Mouse (Mus musculus): ENCODE results near the gene Tomm40.
"Not testable (repeated sequence)": the region's sequence is repeated elsewhere in the genome, so short reads cannot be mapped to it uniquely, and the experiment has no call there.

The Tomm40 gene

DNA sequence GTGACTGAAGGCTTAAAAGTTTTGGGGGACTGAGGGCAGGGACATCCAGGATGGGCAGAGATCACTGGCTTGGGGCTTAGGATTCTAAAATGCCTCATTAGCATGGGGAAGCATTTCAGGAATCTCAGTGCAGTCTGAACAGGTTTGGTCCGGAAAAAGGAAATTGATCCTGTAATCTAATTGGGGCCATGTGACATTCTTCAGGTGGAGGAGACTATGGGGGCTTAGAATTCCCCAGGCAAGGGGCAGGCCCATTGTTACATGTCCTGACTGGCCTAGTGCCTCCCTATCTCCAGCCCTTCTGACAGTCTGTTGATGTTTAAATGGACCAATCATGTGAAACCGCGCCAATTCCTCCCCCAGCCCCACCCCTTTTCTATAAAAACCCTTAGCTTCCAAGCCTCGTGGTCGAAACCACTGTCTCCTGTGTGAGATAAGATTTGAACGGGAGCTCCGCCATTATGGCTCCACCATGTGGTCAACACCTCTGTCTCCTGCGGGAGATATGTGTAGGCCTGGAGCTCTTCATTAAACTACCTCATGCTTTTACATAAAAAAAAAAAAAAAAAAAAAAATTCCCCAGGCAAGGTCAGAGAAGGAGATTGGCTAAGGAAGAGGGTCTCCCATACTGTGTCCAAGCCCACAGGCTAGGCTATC, 28.2 kb downstream of the Tomm40 start:
- DNase-seq (ENCODE audit: low read depth, low spot score), result not testable (repeated sequence)

DNA sequence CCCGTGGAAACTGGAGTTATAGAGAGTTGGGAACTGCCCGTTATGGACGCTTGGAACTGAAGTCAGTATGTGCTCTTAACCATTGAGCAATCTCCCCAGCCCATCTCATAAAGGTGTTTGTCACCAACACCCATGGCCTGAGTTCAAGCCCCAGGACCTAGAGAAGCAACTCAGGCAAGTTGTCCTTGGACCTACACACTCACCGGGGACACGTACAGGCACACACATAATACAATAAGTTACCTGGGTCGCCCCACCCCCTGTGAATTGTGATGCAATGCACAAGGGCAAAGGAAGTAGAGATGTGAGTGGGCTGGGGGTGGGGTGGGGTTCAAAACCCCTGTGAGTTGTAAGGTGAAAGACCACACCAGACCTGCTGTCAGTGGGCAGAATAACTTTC, 28.7 kb downstream of the Tomm40 start:
- no peak for DNase-seq (ENCODE audit: low read depth, low spot score)

DNA sequence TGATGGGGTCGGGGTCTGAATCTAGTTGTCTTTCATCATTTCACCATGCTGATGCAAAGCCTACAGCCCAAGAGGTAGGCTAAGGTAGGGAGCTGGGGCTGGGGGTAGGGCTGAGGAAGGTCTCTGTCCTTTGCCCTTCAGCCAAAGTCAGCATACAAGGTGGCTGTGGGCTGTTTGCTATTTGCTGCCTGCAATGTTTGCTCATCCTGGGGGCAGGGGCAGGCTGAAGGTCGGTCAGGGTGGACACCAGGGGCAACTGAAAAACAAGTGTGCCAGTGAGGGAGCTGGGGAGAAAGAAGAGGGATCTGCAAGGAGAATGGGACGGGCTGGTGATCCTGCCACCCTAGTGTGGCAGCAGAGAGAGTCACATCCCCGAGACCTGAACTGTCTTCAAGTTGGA, 29.9 kb downstream of the Tomm40 start:
- no peak for DNase-seq (ENCODE audit: low read depth, low spot score)

DNA sequence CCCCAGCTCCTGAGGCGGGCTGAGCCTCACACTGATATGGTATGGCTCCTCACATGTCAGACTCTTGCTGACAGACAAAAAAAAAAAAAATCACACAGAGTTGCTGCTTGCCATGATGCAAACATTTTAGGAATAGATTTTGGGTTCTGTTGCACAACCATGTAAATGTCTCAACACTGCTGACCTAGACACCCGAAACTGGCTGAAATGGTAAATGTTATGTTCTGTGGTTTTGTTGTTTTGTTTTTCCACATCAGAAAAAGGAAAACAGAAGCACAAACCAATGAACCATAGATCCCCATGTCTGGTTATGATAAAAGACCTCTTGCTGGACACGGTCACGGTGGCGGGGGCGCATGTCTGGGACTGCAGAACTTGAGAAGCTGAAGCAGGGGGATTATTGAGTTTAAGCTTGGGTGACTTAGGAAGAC, 31.5 kb downstream of the Tomm40 start:
- DNase-seq (ENCODE audit: low read depth, low spot score), result no peak

DNA sequence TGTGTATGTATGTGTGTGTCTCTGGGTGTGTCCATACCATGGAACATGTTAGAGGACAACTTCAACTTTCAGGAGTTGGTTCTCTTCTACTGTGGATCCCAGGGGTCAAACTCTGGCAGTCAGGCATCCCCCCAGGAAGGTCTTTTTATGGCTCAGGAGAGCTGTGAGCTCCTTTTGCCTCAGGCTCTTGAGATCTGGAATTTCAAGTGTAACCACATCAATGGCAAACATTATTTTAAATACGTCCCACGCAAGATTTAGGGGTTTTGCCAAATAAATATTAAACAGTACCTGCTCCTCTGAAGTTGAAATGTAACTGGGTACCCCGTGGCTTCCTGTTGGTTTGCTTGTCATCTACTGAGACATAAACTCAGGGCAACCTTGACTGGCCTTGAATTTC, 32.3 kb downstream of the Tomm40 start:
- no peak for DNase-seq (ENCODE audit: low read depth, low spot score)

DNA sequence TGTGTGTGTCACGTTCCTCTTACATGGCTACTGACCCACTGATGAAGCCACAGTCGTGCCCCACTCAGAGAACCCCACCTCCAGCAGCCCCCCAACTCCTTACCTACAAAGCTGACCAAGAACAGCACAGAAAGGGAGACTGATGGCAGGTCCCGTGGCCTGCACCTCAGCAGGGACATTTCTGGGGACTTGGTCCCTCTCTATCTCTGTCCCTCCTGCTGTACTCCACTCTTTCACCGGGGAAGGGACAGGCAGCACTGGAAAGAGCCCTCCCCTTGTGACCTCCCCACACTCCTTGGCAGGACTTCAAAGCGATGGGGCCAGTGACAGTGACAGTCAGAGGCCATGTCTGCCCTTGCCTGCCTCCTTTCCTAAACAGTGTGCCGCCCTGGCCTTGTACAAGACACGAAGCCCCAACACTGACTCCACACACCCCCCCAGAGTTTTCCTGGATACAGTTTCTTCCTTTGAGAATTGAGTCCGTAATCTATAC, 34.0 kb downstream of the Tomm40 start, which contains the start of the genes Gm44805 and Apoc4:
TSS of gene Gm44805 (minus strand) at position 222 of the 493 bp plus-strand sequence.
TSS of gene Apoc4 (minus strand) at position 278 of the 493 bp plus-strand sequence.
- DNase-seq (ENCODE audit: low read depth, low spot score), result no peak

DNA sequence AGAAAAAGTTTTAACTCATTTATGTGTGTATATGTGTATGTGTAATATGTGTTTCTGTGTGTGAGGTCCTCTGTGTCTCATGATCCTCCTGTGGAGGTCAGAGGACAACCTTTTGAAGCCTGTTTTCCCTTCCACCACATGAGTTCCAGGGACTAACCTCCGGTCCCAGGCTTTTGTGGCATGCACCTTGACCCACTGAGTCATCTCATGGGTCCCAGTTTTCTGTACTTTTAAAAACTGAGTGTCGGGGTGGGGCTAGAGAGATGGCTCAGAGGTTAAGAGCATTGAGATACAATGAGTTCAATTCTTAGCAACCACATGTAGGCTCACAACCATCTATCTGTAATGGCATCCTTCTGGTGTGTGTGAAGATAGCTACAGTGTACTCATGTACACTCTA, 34.5 kb downstream of the Tomm40 start:
- no peak for DNase-seq (ENCODE audit: low read depth, low spot score)

DNA sequence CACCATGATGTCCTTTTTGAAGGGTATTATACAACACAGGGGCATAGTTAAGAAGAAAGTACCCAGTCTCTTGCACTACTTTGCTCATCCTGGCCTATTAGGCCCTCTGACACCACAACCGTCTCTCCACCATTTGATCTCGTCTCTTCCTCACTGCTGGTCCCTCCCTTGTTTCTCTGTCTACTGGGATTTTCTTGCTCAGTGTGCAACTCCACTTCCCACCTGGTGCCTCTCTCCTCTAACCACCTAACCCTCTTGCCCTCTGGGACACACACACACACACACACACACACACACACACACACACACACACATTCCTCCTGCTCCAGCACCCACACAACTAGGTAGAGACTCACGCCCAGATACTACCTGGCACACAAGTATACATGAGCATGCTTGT, 36.3 kb downstream of the Tomm40 start:
- DNase-seq (ENCODE audit: low read depth, low spot score), result no peak

DNA sequence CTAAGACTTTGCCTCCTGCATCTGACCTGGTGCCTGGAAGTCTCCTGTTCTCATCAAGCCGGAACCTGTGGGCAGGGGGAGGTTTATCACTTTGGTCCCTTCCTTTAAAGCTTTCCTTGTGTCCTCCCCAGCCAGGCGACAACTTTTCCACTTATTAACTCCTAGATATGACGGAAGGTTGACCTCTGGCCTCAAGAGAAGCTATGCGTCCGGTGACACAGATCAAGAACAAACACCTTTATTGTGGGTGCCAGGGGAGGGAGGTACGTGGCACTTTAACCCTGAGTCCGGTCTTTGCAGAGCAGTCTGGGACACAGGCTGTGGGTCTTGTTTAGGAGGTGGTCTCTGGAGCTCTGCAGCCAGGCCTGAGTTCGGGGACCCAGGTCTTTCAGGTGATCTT, 37.4 kb downstream of the Tomm40 start, which contains the start of gene Apoc2:
TSS of gene Apoc2 (minus strand) at position 70 of the 400 bp plus-strand sequence.
- DNase-seq (ENCODE audit: low read depth, low spot score), result no peak

DNA sequence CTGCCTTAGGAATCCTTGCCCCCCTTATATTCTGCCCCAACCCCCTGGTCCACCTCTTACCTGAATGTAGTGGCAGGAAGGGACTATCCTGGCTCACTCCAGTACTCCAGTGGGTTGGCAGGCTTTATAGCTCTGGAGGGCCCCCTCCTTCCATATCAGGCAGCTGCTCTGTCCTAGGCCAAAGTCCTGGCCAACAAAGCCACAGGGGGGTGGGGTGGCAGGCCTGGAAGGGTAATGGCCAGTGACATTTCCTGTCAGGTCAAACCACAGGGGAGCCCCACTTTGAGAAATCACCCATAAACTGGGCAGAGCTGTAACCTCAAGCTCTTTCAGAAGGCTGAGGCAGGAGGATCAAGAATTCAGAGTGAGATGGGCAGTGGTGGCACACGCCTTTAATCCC, 38.6 kb downstream of the Tomm40 start:
- no peak for DNase-seq (ENCODE audit: low read depth, low spot score)

DNA sequence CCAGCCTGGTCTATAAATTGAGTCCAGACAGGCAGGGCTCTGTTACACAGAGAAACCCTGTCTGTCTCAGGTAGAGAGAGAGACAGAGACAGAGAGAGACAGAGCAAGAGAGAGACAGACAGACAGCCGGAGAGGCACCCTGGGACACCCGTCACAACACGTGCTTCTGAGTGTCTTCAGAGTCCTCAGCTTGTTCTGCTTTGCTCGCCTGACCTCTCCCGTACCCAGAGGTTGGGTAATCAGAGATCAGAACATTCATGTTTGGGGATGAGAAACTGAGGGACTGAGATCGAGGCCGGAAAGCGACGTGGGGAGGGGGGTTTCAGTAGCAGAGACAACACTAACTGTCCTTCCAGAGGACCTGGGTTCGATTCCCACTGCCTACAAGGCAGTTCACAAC, 39.4 kb downstream of the Tomm40 start:
- DNase-seq (ENCODE audit: low read depth, low spot score), result no peak

DNA sequence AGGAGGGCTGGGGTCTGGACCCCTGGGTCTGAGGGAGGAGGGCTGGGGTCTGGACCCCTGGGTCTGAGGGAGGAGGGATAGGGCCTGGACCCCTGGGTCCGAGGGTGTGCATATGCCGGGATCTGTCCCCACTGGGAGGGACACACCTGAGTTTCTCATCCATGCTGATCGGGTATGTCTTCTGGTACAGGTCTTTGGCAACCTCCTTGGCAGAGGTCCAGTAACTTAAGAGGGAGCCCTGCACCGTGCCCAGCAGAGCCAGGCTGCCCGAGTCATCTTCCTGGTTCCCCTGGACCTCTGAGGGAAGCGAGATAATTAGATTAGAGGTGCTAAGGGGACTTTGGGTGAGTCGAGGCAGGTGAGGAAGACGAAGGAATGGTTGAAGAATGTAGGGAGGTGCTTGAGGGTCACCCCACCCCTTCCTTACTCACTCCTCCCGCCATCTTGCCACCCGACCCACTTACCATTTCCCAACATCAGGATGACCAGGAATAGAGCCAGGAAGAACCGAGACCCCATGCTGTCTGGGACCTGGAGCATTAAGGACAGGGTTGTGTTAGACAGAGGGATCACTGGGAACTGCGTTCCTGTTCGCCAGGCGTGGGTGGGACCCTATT, 42.0 kb downstream of the Tomm40 start:
- DNase-seq (ENCODE audit: low read depth, low spot score), result no peak

DNA sequence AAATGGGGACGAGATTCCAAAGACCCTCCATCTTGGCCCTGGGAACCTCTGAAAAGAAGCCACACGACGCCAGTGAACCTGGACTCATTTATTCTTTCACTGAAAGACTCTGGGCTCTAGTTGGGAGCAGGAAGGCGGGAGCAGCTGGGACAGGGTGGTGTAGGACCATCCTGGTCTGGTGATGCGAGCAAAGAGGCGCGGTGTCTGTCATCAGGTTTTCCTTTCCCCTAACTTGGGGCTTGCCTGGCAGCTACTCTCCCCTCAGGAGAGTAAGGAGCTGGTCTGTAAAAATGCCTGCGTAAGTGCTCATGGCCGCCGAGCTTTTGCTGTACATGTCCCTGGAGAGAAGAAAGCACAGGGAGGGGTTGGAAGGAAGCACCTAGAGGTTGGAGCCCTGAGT, 43.7 kb downstream of the Tomm40 start:
- no peak for DNase-seq (ENCODE audit: low read depth, low spot score)

DNA sequence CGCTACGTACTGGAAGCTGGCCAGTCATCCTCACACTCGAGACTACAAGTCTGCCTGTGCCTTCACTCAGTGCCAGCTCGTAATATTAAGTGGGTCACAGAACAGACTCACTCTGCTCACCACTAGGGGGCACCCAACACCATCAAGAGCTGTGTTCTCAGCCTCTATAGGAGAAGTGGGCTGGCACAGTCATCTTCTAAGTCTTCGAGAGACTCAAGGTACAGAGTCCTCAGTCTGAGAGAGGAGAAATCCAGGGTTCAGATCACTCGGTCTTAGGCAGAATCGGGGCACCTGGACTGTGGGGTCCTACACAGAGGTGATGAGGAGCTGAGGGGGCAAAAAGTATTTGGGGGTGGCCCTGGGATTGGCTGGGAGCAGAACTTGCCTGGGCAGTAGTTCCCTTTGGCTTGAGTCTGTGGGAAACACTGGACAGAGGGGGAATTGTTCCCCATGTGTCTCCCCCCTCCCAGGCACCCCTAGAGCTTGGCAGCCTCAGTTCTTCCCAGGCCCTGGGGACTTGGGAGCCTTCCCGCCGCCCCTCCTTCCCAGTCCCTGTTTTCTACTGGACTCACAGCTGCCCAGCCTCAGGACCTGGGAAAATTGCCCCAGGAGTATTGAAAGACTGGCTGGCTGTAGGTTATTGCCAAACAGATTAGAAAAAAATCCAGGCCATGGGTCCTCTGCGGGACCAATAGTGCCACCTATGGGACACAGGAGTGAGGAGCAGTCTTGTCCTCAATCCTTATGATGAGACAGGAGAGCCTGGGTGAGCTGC, 46.1 kb downstream of the Tomm40 start:
- DNase-seq (ENCODE audit: low read depth, low spot score), result peak; percentile 87

DNA sequence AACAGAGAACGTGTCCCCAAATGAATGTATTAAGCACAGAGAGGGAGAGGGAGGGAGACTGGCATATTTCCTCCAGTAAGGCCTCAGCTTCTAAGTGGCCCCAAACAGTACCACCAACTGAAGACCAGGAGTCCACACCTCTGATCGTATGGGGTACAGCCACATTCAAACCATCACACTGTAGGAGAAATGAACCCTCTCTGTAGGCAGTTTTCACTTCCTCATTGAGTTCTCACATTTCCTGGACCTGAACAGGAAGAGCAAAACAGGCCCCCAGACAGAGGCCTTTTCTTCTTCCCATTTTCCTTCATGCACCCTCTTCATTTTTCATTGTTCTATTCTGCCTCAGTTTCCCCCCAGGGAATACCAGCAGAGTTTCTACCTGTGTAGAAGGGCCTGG, 47.8 kb downstream of the Tomm40 start:
- DNase-seq (ENCODE audit: low read depth, low spot score), result no peak

DNA sequence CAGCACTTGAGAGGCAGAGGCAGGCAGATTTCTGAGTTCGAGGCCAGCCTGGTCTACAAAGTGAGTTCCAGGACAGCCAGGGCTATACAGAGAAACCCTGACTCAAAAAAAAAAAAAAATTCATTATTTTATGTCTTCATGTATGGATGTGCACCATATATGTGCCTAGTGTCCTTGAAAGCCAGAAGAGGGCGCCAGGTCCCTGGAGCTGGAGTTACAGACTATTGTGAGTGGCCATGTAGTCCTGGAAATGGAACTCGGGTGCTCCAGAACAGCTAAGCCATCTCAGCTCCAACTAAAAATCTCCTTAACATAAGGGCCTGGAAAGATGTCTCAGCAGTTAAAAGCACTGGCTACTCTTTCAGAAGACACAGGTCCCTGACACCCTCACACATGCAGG, 48.5 kb downstream of the Tomm40 start:
- no peak for DNase-seq (ENCODE audit: low read depth, low spot score)

DNA sequence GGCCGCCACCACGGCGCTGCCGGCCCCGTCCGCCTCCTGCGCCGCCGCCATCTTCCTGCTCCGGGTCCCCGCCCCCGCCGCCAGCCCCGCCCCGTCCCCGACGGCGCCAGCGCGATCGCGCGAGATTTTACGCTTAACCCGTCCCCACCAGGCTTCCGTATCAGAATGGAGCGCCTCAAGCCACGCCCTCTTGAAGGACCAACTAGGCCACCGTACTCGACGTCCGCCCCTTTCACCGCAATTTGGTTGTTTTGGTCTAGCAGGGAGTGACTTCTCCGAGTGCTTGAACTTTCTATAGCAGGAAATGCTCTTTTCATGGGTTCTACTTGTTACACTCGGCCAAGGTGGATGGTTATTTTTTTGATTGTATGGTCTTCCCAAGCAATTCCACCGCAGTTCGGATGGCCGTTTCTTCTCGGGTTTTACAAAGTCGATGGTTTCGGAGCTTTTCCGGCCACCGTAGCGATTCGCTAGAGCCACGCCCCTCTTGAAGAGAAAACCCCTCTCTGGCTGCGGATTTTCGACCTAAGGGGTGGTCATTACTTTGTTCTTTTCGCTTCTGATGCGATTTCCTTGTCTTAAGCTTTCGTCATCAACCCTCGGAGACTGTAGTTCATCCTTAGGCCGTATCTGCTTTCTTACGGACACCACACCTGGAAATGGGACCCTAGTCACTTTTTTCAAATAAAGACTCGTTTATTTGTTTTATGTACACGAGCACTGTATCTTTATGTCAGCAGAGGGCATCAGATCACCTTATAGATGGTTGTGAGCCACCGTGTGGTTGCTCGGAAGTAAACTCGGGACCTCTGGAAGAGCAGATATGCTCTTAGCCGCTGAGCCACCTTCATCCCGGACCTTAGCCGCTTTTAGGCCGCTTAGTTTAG, 50.0 kb downstream of the Tomm40 start, which contains the start of gene Clptm1:
TSS of gene Clptm1 (minus strand) at position 79 of the 887 bp plus-strand sequence.
- DNase-seq (ENCODE audit: low read depth, low spot score), result peak; percentile 95

DNA sequence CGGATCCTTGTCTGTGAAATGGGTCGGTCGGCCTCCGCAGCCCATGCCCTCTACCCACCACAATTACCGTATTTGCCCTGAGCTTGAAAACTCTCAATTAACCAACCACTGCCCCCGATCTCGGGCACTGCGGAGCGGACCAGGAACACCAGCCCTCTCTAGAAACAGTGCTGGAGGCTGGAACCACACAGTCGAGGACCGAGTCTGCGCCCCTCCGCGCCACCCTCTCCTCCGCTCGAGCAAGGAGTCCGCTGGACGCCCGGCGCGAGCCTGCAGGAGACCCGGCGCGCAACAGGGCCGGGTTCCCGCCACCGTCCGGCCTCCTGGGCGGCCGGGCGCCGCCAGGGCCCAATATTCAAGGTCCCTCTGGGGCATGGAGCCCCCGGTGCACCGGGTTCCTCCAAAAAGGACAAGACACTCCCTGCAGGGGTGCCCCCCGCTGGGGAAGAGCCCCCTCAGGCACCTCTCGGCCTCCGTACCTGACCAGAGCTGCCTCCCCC, 50.7 kb downstream of the Tomm40 start:
- DNase-seq (ENCODE audit: low read depth, low spot score), result no peak

DNA sequence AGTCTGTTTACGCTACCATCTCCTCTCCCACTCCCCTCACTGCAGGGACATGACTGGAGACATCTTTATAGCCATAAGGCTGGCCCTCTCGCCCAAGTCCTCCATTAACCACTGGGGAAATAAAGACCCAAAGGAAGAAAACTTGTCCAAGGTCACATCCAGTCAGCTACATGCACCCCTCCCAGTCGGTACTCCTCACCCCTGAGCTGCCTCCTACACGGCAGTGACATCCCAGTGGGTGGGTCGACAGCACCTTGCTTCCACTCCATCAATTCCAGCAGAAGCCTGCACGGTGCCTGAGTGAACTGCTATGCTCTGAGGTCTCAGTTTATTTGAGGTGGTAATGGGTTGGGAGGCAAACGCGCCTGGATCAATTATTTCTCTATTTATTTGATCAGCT, 51.3 kb downstream of the Tomm40 start:
- no peak for DNase-seq (ENCODE audit: low read depth, low spot score)

DNA sequence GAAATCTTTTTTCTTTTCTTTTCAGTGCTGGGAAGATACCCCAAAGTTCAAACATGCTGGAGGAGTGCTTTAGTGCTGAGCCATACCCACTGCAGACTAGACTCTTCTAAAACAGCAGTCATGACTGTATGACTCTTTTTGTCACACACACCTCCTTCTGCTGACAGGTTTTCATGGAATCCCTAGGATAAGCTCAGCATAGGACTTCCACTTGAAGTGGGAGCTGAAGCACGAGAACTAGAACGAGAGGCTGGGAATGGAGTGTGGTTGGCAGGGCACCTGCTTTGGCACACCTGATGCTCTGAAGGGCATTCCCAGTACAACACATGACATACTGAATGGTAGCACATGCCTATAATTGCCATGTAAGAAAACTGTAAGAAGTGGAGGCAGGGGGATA, 62.6 kb downstream of the Tomm40 start:
- no peak for DNase-seq (ENCODE audit: low read depth, low spot score)

Measured in retina, adult 2 months (tissue).